Mouse (Mus musculus) embryonic facial prominence, embryonic 12.5 days (tissue): ENCODE measurements around the gene Cdc14b. TPM values are rescaled to one million over a fixed set of nuclear protein-coding genes. Genes with fewer than 3 reads are reported as not detected.

Experiments used
- ATAC-seq: fragments of 200-750 bp; cut with Nextera tagmentation; 2 replicates; pipeline ENCODE4 v1.8.0; 2017; ENCODE audit not compliant: insufficient number of reproducible peaks, insufficient read depth, low FRiP score, low TSS enrichment
- H3K27ac ChIP-seq: fragments of 300-500 bp; sonication (generic); 2 replicates; pipeline ENCODE4 v1.5.1; 2016; ENCODE audit warnings: mild to moderate bottlenecking
- H3K27me3 ChIP-seq: fragments of 300-500 bp; sonication (generic); 2 replicates; pipeline ENCODE4 v1.6.1; 2016; ENCODE audit warnings: mild to moderate bottlenecking, moderate library complexity
- H3K36me3 ChIP-seq: fragments of 300-500 bp; sonication (generic); 2 replicates; pipeline ENCODE4 v1.6.1; 2016; ENCODE audit warnings: mild to moderate bottlenecking
- H3K4me1 ChIP-seq: fragments of 300-500 bp; sonication (generic); 2 replicates; pipeline ENCODE4 v1.6.1; 2016
- H3K4me2 ChIP-seq: fragments of 300-500 bp; sonication (generic); replicated peaks from 2 replicates; pipeline ENCODE4 v1.6.1; 2016; ENCODE audit warnings: mild to moderate bottlenecking, moderate library complexity
- H3K4me3 ChIP-seq: fragments of 300-500 bp; sonication (generic); 2 replicates; pipeline ENCODE4 v1.5.1; 2016; ENCODE audit warnings: mild to moderate bottlenecking
- H3K9ac ChIP-seq: fragments of 300-500 bp; sonication (generic); 2 replicates; pipeline ENCODE4 v1.6.1; 2016; ENCODE audit warnings: mild to moderate bottlenecking, moderate library complexity
- H3K9me3 ChIP-seq: fragments of 300-500 bp; sonication (generic); 2 replicates; pipeline ENCODE4 v1.6.1; 2016; ENCODE audit warnings: mild to moderate bottlenecking, moderate library complexity
- WGBS: fragments of 180-500 bp; shearing (Covaris S2); methylation state at CpG from one replicate; pipeline ENCODE4 v1.1.7; 2016; 5-methylcytosine and 5-hydroxymethylcytosine counted together
- polyA plus RNA-seq: library from polyadenylated mRNA; unstranded; fragments of >200 nt; fragmentation: Nextera tagmentation; extraction: Ambion mirVana; gene quantifications from 2 replicates; pipeline ENCODE4 v1.2.1, GENCODE M21; 2016

The Cdc14b gene
- polyA plus RNA-seq, 1 experiment from 2014 or later: 27.8 TPM

- Histone ChIP-seq H3K4me1 (peaks cover 19% of the 10 kb centered on the region; the same call in 1 of the 2 replicates), H3K4me3 (no peak overlapping the region), H3K27me3 (no peaks in the 10 kb centered on the region), H3K9me3 (no peaks in the 10 kb centered on the region), H3K9ac (no peak overlapping the region), H3K36me3 (no peaks in the 10 kb centered on the region), H3K27ac (no peak overlapping the region), H3K4me2 (no peak overlapping the region)
- WGBS: 70% methylated on average over 4 of the region's 4 CpGs
- no peak for ATAC-seq
These were observed 42.0 kb downstream of the Cdc14b start for GRCm38 (mm10) chr13:64233139-64233538.

GRCm38 (mm10) chr13:64226725-64227124, 48.4 kb downstream of the Cdc14b start:
- Histone ChIP-seq H3K27ac (no peak overlapping the region), H3K4me3 (no peak overlapping the region)
- 92% methylated on average over 4 of the region's 4 CpGs for WGBS

GRCm38 (mm10) chr13:64225738-64226137, 49.4 kb downstream of the Cdc14b start:
- no peaks in the 10 kb centered on the region for H3K27me3 ChIP-seq
- no peak overlapping the region for H3K4me2 ChIP-seq
- no peak for ATAC-seq
- no peak overlapping the region for H3K9ac ChIP-seq
- H3K9me3 ChIP-seq: no peaks in the 10 kb centered on the region
- WGBS: 78% methylated on average over 3 of the region's 3 CpGs
- no peak overlapping the region for H3K27ac ChIP-seq
- no peak overlapping the region for H3K4me3 ChIP-seq
- H3K36me3 ChIP-seq: no peaks in the 10 kb centered on the region
- H3K4me1 ChIP-seq: no peaks in the 10 kb centered on the region

More at GRCm38 (mm10) chr13:64226725-64227124, 48.4 kb downstream of the Cdc14b start:
- no peak overlapping the region for H3K9ac ChIP-seq
- H3K4me1 ChIP-seq: no peaks in the 10 kb centered on the region
- H3K36me3 ChIP-seq: no peaks in the 10 kb centered on the region
- no peaks in the 10 kb centered on the region for H3K27me3 ChIP-seq
- no peaks in the 10 kb centered on the region for H3K9me3 ChIP-seq
- H3K4me2 ChIP-seq: no peak overlapping the region
- ATAC-seq: no peak

GRCm38 (mm10) chr13:64214891-64215290, 60.2 kb downstream of the Cdc14b start:
- H3K27me3 ChIP-seq: no peaks in the 10 kb centered on the region
- no peak for ATAC-seq
- H3K27ac ChIP-seq: no peak overlapping the region
- no peaks in the 10 kb centered on the region for H3K9me3 ChIP-seq
- H3K4me2 ChIP-seq: no peak overlapping the region
- H3K9ac ChIP-seq: no peak overlapping the region
- 92% methylated on average over 5 of the region's 5 CpGs for WGBS
- no peaks in the 10 kb centered on the region for H3K4me1 ChIP-seq
- H3K4me3 ChIP-seq: no peak overlapping the region
- H3K36me3 ChIP-seq: peaks cover 11% of the 10 kb centered on the region

- no peaks in the 10 kb centered on the region for H3K9me3 ChIP-seq
- H3K9ac ChIP-seq: no peak overlapping the region
- no peak overlapping the region for H3K27ac ChIP-seq
- no peak for ATAC-seq
- peaks cover 11% of the 10 kb centered on the region for H3K36me3 ChIP-seq
- WGBS: 89% methylated on average over 5 of the region's 5 CpGs
- no peak overlapping the region for H3K4me2 ChIP-seq
- H3K4me1 ChIP-seq: no peaks in the 10 kb centered on the region
- H3K27me3 ChIP-seq: no peaks in the 10 kb centered on the region
- no peak overlapping the region for H3K4me3 ChIP-seq
These were observed 63.0 kb downstream of the Cdc14b start for GRCm38 (mm10) chr13:64211995-64212603.

- Histone ChIP-seq H3K4me1 (peaks cover 3% of the 10 kb centered on the region; the same call in 1 of the 2 replicates), H3K27me3 (no peaks in the 10 kb centered on the region), H3K9me3 (no peaks in the 10 kb centered on the region), H3K27ac (no peak overlapping the region), H3K9ac (no peak overlapping the region), H3K4me3 (no peak overlapping the region), H3K36me3 (0 out of 2 replicates have a peak, but pooled peaks cover 6% of the 10 kb centered on the region), H3K4me2 (no peak overlapping the region)
- no peak for ATAC-seq
- WGBS: 93% methylated on average over 6 of the region's 6 CpGs
These were observed 66.9 kb downstream of the Cdc14b start for GRCm38 (mm10) chr13:64208146-64208545.

GRCm38 (mm10) chr13:64205186-64205585, 69.9 kb downstream of the Cdc14b start:
- peaks cover 3% of the 10 kb centered on the region; the same call in 1 of the 2 replicates for H3K4me1 ChIP-seq
- H3K27ac ChIP-seq: no peak overlapping the region
- no peak overlapping the region for H3K4me2 ChIP-seq
- no peak overlapping the region for H3K9ac ChIP-seq
- no peaks in the 10 kb centered on the region for H3K9me3 ChIP-seq
- WGBS: 54% methylated on average over 2 of the region's 2 CpGs
- H3K4me3 ChIP-seq: no peak overlapping the region
- peaks cover 12% of the 10 kb centered on the region; the same call in 1 of the 2 replicates for H3K36me3 ChIP-seq
- H3K27me3 ChIP-seq: no peaks in the 10 kb centered on the region
- 0 out of 2 replicates have a peak, but pooled peaks have one; percentile 64 for ATAC-seq

GRCm38 (mm10) chr13:64204726-64205125, 70.4 kb downstream of the Cdc14b start:
- 78% methylated on average over 2 of the region's 2 CpGs for WGBS
- no peak overlapping the region for H3K4me2 ChIP-seq

GRCm38 (mm10) chr13:64200911-64201310, 74.2 kb downstream of the Cdc14b start:
- H3K4me3 ChIP-seq: no peak overlapping the region
- peaks cover 3% of the 10 kb centered on the region; the same call in 1 of the 2 replicates for H3K4me1 ChIP-seq
- H3K27ac ChIP-seq: no peak overlapping the region
- H3K27me3 ChIP-seq: no peaks in the 10 kb centered on the region
- H3K9me3 ChIP-seq: no peaks in the 10 kb centered on the region
- H3K4me2 ChIP-seq: no peak overlapping the region
- WGBS: 89% methylated on average over 4 of the region's 4 CpGs
- peaks cover 17% of the 10 kb centered on the region for H3K36me3 ChIP-seq
- ATAC-seq: no peak
- no peak overlapping the region for H3K9ac ChIP-seq

More at GRCm38 (mm10) chr13:64204726-64205125, 70.4 kb downstream of the Cdc14b start:
- Histone ChIP-seq H3K27me3 (no peaks in the 10 kb centered on the region), H3K4me1 (peaks cover 3% of the 10 kb centered on the region; the same call in 1 of the 2 replicates), H3K4me3 (no peak overlapping the region), H3K9me3 (no peaks in the 10 kb centered on the region), H3K36me3 (peaks cover 13% of the 10 kb centered on the region; the same call in 1 of the 2 replicates), H3K9ac (no peak overlapping the region), H3K27ac (no peak overlapping the region)
- ATAC-seq: no peak

GRCm38 (mm10) chr13:64198310-64198709, 76.8 kb downstream of the Cdc14b start:
- H3K4me2 ChIP-seq: no peak overlapping the region
- no peak for ATAC-seq
- peaks cover 11% of the 10 kb centered on the region for H3K36me3 ChIP-seq
- no peaks in the 10 kb centered on the region for H3K27me3 ChIP-seq
- H3K4me3 ChIP-seq: no peak overlapping the region
- no peak overlapping the region for H3K27ac ChIP-seq
- H3K4me1 ChIP-seq: no peaks in the 10 kb centered on the region
- no peak overlapping the region for H3K9ac ChIP-seq
- H3K9me3 ChIP-seq: no peaks in the 10 kb centered on the region
- WGBS: 86% methylated on average over 4 of the region's 4 CpGs

- Histone ChIP-seq H3K36me3 (peaks cover 11% of the 10 kb centered on the region), H3K27me3 (no peaks in the 10 kb centered on the region), H3K4me1 (no peaks in the 10 kb centered on the region), H3K4me3 (no peak overlapping the region), H3K9ac (no peak overlapping the region), H3K9me3 (no peaks in the 10 kb centered on the region), H3K4me2 (no peak overlapping the region), H3K27ac (no peak overlapping the region)
- no peak for ATAC-seq
- WGBS: 89% methylated on average over 6 of the region's 6 CpGs
These were observed 77.2 kb downstream of the Cdc14b start for GRCm38 (mm10) chr13:64197899-64198298.

- H3K4me1 ChIP-seq: no peaks in the 10 kb centered on the region
- no peak overlapping the region for H3K4me2 ChIP-seq
- H3K36me3 ChIP-seq: peaks cover 19% of the 10 kb centered on the region
- H3K27ac ChIP-seq: no peak overlapping the region
- no peak overlapping the region for H3K9ac ChIP-seq
- no peak for ATAC-seq
- no peaks in the 10 kb centered on the region for H3K27me3 ChIP-seq
- H3K4me3 ChIP-seq: no peak overlapping the region
- H3K9me3 ChIP-seq: no peaks in the 10 kb centered on the region
These were observed 88.0 kb downstream of the Cdc14b start for GRCm38 (mm10) chr13:64187065-64187464.
